Mouse (Mus musculus): ENCODE results near the gene Vamp2. TPM values are rescaled to one million over a fixed set of nuclear protein-coding genes. Genes with fewer than 3 reads are reported as not detected.
A peak's percentile ranks its signal among the peaks of the same experiment; 100 is the strongest.

Gene Vamp2
- polyA plus RNA-seq, 1 experiment from 2014 or later, result 81.5 TPM

DNA sequence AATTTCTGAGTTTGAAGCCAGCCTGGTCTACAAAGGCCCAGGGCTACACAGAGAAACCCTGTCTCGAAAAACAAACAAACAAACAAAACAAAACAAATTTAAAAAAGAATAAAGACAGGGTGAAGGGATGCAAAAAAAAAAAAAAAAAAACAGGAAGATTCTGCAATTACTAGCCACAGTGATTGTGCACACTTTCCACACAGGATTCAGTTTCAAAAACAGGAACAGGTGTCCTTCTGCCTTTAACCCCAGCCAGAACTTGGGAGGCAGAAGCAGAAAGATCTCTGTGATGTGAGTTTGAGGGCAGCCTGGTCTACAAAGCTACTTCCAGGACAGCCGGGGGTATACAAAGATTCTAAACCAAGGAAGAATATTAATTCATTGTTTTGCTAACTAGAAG lies 30.0 kb upstream of the Vamp2 start:
- Histone ChIP-seq H3K27me3 (ENCODE audit: insufficient read depth, low read length) (no peaks in the 10 kb centered on the region), H3K4me3 (ENCODE audit: low read length) (peak overlapping the region; percentile 85), H3K9ac (replicated peaks; ENCODE audit: low read length) (peak overlapping the region; percentile 71), H3K36me3 (ENCODE audit: insufficient read depth, low read length) (0 out of 2 replicates have a peak, but pooled peaks cover 3% of the 10 kb centered on the region), H3K4me2 (replicated peaks; ENCODE audit: low read depth, low read length) (peak overlapping the region; percentile 85), H3K27ac (ENCODE audit: low read length) (peak overlapping the region; percentile 88), H3K4me1 (ENCODE audit: insufficient read depth, low read length) (peaks cover 23% of the 10 kb centered on the region), H3K9me3 (ENCODE audit: low read length) (no peaks in the 10 kb centered on the region)
- WGBS, result 67% methylated on average over 2 of the region's 2 CpGs
- no peak for ATAC-seq (ENCODE audit: low FRiP score, low TSS enrichment)

DNA sequence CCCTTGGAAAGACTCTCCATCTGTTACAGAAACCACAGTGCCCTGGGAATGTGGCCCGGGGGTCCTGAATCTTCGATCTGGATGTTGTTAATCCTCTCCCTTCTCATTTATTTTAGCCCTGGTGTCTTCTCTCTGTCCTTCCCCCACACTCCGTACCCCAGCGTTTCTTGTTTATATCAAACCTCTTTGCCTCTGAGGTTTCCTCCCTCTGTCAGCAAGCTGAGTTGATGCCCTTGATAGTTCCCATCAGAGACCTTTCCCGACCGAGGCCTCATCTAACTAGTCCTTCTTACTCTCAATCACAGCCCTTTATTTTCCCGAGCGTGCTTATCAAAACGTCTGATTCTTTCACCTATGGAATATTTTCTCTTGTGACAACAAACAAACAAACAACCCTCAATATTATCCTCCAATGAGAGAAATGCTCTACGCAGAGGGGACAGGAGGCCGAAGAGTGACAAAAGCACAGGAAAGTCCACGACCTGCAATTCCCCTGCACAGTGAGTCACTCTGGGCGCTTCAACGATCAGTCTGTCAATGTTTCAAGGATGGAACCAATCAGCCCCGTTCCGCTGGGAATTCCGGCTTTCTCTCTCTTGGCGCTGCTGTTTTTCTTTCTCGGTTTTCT lies 29.4 kb upstream of the Vamp2 start:
- H3K9ac ChIP-seq (replicated peaks; ENCODE audit: low read length), result peak overlapping the region; percentile 71
- H3K4me1 ChIP-seq (ENCODE audit: insufficient read depth, low read length), result peaks cover 23% of the 10 kb centered on the region
- no peaks in the 10 kb centered on the region for H3K36me3 ChIP-seq (ENCODE audit: insufficient read depth, low read length)
- H3K4me3 ChIP-seq (ENCODE audit: low read length), result peak overlapping the region; percentile 85
- peak overlapping the region; percentile 85 for H3K4me2 ChIP-seq (replicated peaks; ENCODE audit: low read depth, low read length)
- WGBS, result 1% methylated on average over 19 of the region's 19 CpGs
- no peak for ATAC-seq (ENCODE audit: low FRiP score, low TSS enrichment)
- H3K9me3 ChIP-seq (ENCODE audit: low read length), result no peaks in the 10 kb centered on the region
- peak overlapping the region; percentile 88 for H3K27ac ChIP-seq (ENCODE audit: low read length)
- H3K27me3 ChIP-seq (ENCODE audit: insufficient read depth, low read length), result no peaks in the 10 kb centered on the region

DNA sequence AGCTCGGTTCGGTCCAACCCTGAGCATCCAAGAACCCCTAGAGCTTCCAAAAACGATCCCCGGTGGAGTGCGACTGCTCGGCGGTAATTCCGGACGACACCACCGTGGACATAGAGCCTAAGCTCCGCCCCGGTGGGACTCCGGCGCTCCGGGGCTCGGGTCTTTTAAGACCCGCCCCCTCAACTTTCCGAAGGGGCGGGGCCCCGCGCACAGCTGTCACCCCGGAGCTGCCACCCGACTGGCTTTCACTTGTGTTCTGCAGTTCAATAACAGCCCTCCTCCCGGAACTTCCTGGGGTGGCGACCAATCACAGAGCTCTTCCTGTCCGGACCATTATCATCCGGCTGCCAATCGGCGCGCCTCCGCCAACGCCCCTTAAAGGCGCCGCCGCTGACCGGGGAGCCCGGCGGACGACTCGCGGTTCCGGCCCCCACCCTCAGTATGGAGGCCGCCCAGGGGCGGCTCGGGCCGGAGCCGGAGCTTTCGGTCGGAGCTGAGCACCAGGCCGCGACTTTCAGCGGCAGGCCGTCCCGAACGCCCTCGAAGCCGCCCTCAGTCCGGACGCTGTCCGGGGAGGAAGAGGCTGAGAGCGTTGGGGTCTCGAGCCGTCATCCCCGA lies 28.8 kb upstream of the Vamp2 start, which contains the start of gene Borcs6:
TSS of gene Borcs6 (plus strand) at position 361 of the 618 bp plus-strand sequence.
- Histone ChIP-seq H3K9me3 (ENCODE audit: low read length) (no peaks in the 10 kb centered on the region), H3K9ac (replicated peaks; ENCODE audit: low read length) (peak within 1 kb of the TSS; percentile 91), H3K27ac (ENCODE audit: low read length) (peak within 1 kb of the TSS; percentile 93), H3K36me3 (ENCODE audit: insufficient read depth, low read length) (no peaks in the 10 kb centered on the region), H3K4me2 (replicated peaks; ENCODE audit: low read depth, low read length) (peak within 1 kb of the TSS; percentile 85), H3K4me1 (ENCODE audit: insufficient read depth, low read length) (peaks cover 27% of the 10 kb centered on the region), H3K4me3 (ENCODE audit: low read length) (peak within 1 kb of the TSS; percentile 85), H3K27me3 (ENCODE audit: insufficient read depth, low read length) (no peaks in the 10 kb centered on the region)
- ATAC-seq (ENCODE audit: low FRiP score, low TSS enrichment), result peak; percentile 92
- under 1% methylated on average over 64 of the region's 64 CpGs for WGBS

DNA sequence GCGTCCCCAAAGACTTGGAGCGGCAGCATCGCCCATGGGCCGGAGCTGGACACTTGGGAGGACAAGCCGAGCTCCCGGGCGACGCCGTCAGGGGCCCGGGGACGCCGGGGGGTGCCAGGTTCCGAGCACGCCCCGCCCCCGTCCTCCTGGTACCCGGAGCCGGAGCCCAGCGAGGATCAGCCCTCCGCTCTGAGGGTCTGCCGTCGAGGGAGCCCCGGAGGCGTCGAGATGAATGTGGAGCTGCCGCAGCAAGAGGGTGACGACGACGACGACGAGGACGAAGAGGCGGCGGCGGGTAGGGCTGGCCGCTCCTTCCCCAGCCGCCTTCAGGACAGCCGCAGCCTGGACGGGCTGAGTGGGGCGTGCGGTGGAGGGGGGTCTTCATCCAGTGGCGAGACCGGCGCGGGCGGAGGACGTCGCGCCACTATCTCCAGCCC lies 28.3 kb upstream of the Vamp2 start:
- peak overlapping the region; percentile 85 for H3K4me2 ChIP-seq (replicated peaks; ENCODE audit: low read depth, low read length)
- peak overlapping the region; percentile 93 for H3K27ac ChIP-seq (ENCODE audit: low read length)
- peak overlapping the region; percentile 85 for H3K4me3 ChIP-seq (ENCODE audit: low read length)
- peak overlapping the region; percentile 91 for H3K9ac ChIP-seq (replicated peaks; ENCODE audit: low read length)
- H3K36me3 ChIP-seq (ENCODE audit: insufficient read depth, low read length), result no peaks in the 10 kb centered on the region
- under 1% methylated on average over 47 of the region's 49 CpGs for WGBS
- ATAC-seq (ENCODE audit: low FRiP score, low TSS enrichment), result peak; percentile 11
- H3K4me1 ChIP-seq (ENCODE audit: insufficient read depth, low read length), result peaks cover 29% of the 10 kb centered on the region
- no peaks in the 10 kb centered on the region for H3K27me3 ChIP-seq (ENCODE audit: insufficient read depth, low read length)
- no peaks in the 10 kb centered on the region for H3K9me3 ChIP-seq (ENCODE audit: low read length)

DNA sequence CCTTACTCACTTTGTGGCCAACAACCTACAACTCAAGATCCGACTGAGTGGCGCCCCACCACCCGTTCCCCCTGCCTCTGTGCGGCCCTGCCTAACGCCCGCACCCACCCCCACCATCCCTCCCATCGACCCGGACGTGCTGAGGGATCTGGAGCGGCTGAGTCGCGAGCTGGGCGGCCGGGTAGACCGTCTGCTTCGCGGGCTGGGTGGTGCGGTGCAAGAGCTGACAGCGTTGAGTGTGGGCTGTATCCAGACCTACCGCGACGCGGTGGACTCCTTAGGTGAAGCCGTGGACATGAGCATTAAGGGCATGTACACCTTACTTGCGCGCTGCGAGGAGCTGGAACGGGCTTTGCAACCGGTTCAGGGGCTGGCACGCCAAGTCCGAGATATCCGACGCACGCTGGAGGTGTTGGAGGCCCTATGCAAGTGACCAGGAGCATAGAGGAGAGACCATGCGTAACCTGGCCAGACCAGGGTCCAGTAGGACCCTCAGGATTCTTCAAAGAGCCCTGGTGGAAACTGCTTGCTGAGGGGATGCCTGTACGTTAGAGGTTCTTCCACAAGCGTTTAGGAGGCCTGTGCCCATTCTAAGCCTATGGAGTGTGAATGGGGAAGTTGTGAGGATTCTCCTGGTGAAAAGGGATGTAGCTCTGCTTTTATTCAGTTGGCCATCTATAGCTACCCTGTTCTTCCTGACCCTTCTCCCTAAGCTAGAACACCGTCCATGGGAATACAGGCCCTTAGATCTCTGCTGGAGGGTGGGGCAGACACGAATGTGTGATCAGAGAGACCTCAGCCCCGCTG lies 27.6 kb upstream of the Vamp2 start:
- Histone ChIP-seq H3K4me3 (ENCODE audit: low read length) (peak overlapping the region; percentile 85), H3K9me3 (ENCODE audit: low read length) (no peaks in the 10 kb centered on the region), H3K27ac (ENCODE audit: low read length) (peak overlapping the region; percentile 93), H3K36me3 (ENCODE audit: insufficient read depth, low read length) (no peaks in the 10 kb centered on the region), H3K9ac (replicated peaks; ENCODE audit: low read length) (peak overlapping the region; percentile 91), H3K27me3 (ENCODE audit: insufficient read depth, low read length) (no peaks in the 10 kb centered on the region), H3K4me2 (replicated peaks; ENCODE audit: low read depth, low read length) (peak overlapping the region; percentile 85), H3K4me1 (ENCODE audit: insufficient read depth, low read length) (peaks cover 30% of the 10 kb centered on the region)
- no peak for ATAC-seq (ENCODE audit: low FRiP score, low TSS enrichment)
- 1% methylated on average over 39 of the region's 40 CpGs for WGBS

DNA sequence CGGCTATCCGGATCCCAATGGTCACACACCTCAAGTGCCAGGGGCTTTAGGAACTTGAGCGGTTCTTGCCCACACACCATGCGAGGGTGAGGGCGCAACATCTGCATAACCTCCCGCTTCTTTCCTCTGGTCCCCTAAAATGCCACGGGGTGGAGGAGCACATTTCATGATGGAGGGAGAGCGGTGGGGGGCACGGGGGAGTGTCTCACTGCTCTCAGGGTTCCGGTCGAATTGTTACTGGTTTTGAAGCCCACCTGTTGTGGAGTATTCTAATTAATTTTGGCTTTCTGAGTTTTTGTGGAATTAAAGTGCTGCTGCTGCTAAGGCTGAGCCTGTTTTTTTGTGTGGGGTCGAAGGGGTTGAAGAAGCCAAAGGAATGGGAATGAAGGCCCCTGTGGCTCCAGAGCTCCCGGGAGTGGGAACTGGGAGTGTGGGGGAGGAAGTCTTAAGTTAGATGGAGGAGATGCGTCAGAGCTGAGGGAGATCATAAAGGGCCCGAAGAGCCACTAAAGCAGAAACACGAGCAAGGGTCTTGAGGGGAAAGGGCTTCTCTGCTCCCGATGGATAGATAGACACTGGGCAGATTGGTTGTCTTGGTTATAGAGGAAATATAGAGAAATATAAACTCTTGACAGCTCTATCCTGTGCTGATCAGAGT lies 26.9 kb upstream of the Vamp2 start:
- peak overlapping the region; percentile 91 for H3K9ac ChIP-seq (replicated peaks; ENCODE audit: low read length)
- 6% methylated on average over 17 of the region's 17 CpGs for WGBS
- no peaks in the 10 kb centered on the region for H3K27me3 ChIP-seq (ENCODE audit: insufficient read depth, low read length)
- H3K4me3 ChIP-seq (ENCODE audit: low read length), result peak overlapping the region; percentile 85
- H3K4me2 ChIP-seq (replicated peaks; ENCODE audit: low read depth, low read length), result peak overlapping the region; percentile 85
- H3K36me3 ChIP-seq (ENCODE audit: insufficient read depth, low read length), result no peaks in the 10 kb centered on the region
- H3K4me1 ChIP-seq (ENCODE audit: insufficient read depth, low read length), result peaks cover 37% of the 10 kb centered on the region
- H3K27ac ChIP-seq (ENCODE audit: low read length), result peak overlapping the region; percentile 3
- no peak for ATAC-seq (ENCODE audit: low FRiP score, low TSS enrichment)
- no peaks in the 10 kb centered on the region for H3K9me3 ChIP-seq (ENCODE audit: low read length)

DNA sequence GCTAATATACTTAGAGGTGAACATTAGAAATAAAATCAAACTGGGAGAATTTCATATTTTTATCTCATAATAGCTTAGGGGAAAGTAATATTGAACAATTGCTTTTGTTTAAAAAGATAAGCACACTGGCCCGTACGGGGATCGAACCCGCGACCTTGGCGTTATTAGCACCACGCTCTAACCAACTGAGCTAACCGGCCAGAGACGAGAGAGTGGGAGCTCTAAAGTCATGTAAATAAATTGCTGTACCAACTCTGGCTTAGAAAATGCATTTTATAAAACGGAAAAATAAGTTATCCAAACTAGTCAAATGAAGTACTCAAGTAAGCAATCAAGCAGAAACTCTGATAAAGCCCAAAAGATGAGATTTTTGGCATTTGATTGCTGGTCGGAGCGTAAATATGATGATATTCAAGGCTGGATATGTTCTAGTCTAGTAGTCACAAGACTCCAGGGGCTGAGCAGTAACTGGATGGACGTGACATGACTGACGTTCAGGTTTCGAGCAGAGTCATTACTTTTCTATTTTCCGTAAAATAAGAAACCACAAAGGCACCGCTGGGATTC lies 26.0 kb upstream of the Vamp2 start:
- Histone ChIP-seq H3K27me3 (ENCODE audit: insufficient read depth, low read length) (no peaks in the 10 kb centered on the region), H3K4me3 (ENCODE audit: low read length) (peak overlapping the region; percentile 79), H3K27ac (ENCODE audit: low read length) (peak overlapping the region; percentile 75), H3K9ac (replicated peaks; ENCODE audit: low read length) (peak overlapping the region; percentile 58), H3K9me3 (ENCODE audit: low read length) (no peaks in the 10 kb centered on the region), H3K36me3 (ENCODE audit: insufficient read depth, low read length) (no peaks in the 10 kb centered on the region), H3K4me2 (replicated peaks; ENCODE audit: low read depth, low read length) (peak overlapping the region; percentile 85), H3K4me1 (ENCODE audit: insufficient read depth, low read length) (peaks cover 45% of the 10 kb centered on the region)
- under 1% methylated on average over 17 of the region's 17 CpGs for WGBS
- no peak for ATAC-seq (ENCODE audit: low FRiP score, low TSS enrichment)

DNA sequence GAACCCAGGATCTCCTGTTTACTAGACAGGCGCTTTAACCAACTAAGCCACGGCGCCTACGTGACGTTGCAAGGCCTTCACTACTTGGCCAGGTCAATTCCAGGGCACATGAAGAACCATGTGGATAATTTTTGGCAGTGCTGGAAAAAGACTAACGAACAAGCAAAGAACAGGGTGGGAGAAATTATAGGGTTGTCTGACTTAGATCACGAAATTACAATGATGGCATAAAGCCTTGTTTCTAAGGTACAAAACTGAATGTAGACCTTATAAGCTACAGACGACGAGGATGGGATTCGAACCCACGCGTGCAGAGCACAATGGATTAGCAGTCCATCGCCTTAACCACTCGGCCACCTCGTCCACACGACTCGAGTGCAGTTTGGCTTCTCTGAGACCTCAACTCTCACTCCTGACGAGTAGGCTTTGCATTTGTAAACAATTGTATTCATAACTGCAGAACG lies 25.5 kb upstream of the Vamp2 start:
- Histone ChIP-seq H3K4me1 (ENCODE audit: insufficient read depth, low read length) (peaks cover 44% of the 10 kb centered on the region), H3K4me2 (replicated peaks; ENCODE audit: low read depth, low read length) (peak overlapping the region; percentile 85), H3K9me3 (ENCODE audit: low read length) (no peaks in the 10 kb centered on the region), H3K4me3 (ENCODE audit: low read length) (peak overlapping the region; percentile 79), H3K9ac (replicated peaks; ENCODE audit: low read length) (peak overlapping the region; percentile 58), H3K27me3 (ENCODE audit: insufficient read depth, low read length) (no peaks in the 10 kb centered on the region), H3K36me3 (ENCODE audit: insufficient read depth, low read length) (no peaks in the 10 kb centered on the region), H3K27ac (ENCODE audit: low read length) (peak overlapping the region; percentile 87)
- under 1% methylated on average over 19 of the region's 19 CpGs for WGBS
- peak; percentile 72 for ATAC-seq (ENCODE audit: low FRiP score, low TSS enrichment)

All from kidney, embryonic 16.5 days (tissue).